Mouse (Mus musculus) embryonic facial prominence, embryonic 15.5 days (tissue): ENCODE results near the gene Scamp5. TPM values are rescaled to one million over a fixed set of nuclear protein-coding genes. Genes with fewer than 3 reads are reported as not detected.

ENCODE experiments used
- ATAC-seq: fragments of 200-750 bp; cut with Nextera tagmentation; 2 replicates; pipeline ENCODE4 v1.8.0; 2017; ENCODE audit warnings: low read depth, moderate TSS enrichment; ENCODE audit not compliant: insufficient number of reproducible peaks, low FRiP score, low TSS enrichment
- H3K27ac ChIP-seq: fragments of 300-500 bp; sonication (generic); replicated peaks from 2 replicates; pipeline ENCODE4 v1.5.1; 2015; ENCODE audit warnings: mild to moderate bottlenecking, inconsistent platforms
- H3K27me3 ChIP-seq: fragments of 300-500 bp; sonication (generic); 2 replicates; pipeline ENCODE4 v1.6.1; 2015; ENCODE audit warnings: inconsistent platforms
- H3K36me3 ChIP-seq: fragments of 300-500 bp; sonication (generic); 2 replicates; pipeline ENCODE4 v1.6.1; 2015; ENCODE audit warnings: mild to moderate bottlenecking, inconsistent platforms
- H3K4me1 ChIP-seq: fragments of 300-500 bp; sonication (generic); 2 replicates; pipeline ENCODE4 v1.6.1; 2015; ENCODE audit warnings: inconsistent platforms
- H3K4me2 ChIP-seq: fragments of 300-500 bp; sonication (generic); replicated peaks from 2 replicates; pipeline ENCODE4 v1.6.1; 2015; ENCODE audit warnings: mild to moderate bottlenecking, inconsistent platforms
- H3K4me3 ChIP-seq: fragments of 300-500 bp; sonication (generic); replicated peaks from 2 replicates; pipeline ENCODE4 v1.5.1; 2015; ENCODE audit warnings: mild to moderate bottlenecking, inconsistent platforms
- H3K9ac ChIP-seq: fragments of 300-500 bp; sonication (generic); 2 replicates; pipeline ENCODE4 v1.6.1; 2015; ENCODE audit warnings: inconsistent platforms
- H3K9me3 ChIP-seq: fragments of 300-500 bp; sonication (generic); replicated peaks from 2 replicates; pipeline ENCODE4 v1.6.1; 2016; ENCODE audit warnings: inconsistent platforms
- WGBS: fragments of 180-500 bp; shearing (Covaris S2); methylation state at CpG from one replicate; pipeline ENCODE4 v1.1.7; 2015; 5-methylcytosine and 5-hydroxymethylcytosine counted together
- polyA plus RNA-seq: library from polyadenylated mRNA; unstranded; fragments of >200 nt; fragmentation: Nextera tagmentation; extraction: Ambion mirVana; gene quantifications from 2 replicates; pipeline ENCODE4 v1.2.1, GENCODE M21; 2015

The Scamp5 gene
- polyA plus RNA-seq, 1 experiment from 2014 or later = 16.3 TPM

GRCm38 (mm10) chr9:57406395-57406794, 61.5 kb downstream of the Scamp5 start:
- no peak overlapping the region for H3K4me2 ChIP-seq
- H3K27ac ChIP-seq = no peak overlapping the region
- H3K36me3 ChIP-seq = no peaks in the 10 kb centered on the region
- no peak overlapping the region for H3K9ac ChIP-seq
- H3K4me1 ChIP-seq = no peaks in the 10 kb centered on the region
- 89% methylated on average over 5 of the region's 5 CpGs for WGBS
- no peak for ATAC-seq
- H3K9me3 ChIP-seq = no peaks in the 10 kb centered on the region
- H3K4me3 ChIP-seq = no peak overlapping the region
- H3K27me3 ChIP-seq = no peaks in the 10 kb centered on the region

DNA sequence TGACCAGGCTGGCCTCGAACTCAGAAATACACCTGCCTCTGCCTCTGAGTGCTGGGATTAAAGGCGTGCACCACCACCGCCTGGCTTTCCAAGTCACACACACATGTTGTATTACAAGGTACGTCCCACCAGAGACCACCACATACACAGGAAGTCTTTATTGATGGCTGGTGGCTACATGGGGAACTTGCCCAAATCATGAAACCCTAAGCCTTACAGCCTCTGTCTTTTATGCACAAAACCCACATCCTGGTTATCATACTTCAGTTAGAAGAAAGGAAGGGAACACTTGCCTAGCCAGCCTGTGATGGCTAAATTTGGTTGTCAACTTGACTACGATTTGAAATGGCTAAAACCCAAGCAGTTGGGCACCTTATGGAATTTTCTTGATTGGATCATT, 63.8 kb downstream of the Scamp5 start:
- no peak for ATAC-seq

GRCm38 (mm10) chr9:57402318-57403251, 65.3 kb downstream of the Scamp5 start:
- Histone ChIP-seq H3K36me3 (no peaks in the 10 kb centered on the region), H3K27ac (no peak overlapping the region)
- ATAC-seq = no peak

More for the DNA sequence above, 63.8 kb downstream of the Scamp5 start:
- Histone ChIP-seq H3K9me3 (no peaks in the 10 kb centered on the region), H3K9ac (no peak overlapping the region), H3K27me3 (no peaks in the 10 kb centered on the region), H3K4me1 (no peaks in the 10 kb centered on the region), H3K4me2 (no peak overlapping the region), H3K36me3 (no peaks in the 10 kb centered on the region), H3K27ac (no peak overlapping the region), H3K4me3 (no peak overlapping the region)
- WGBS = 88% methylated on average over 5 of the region's 5 CpGs

DNA sequence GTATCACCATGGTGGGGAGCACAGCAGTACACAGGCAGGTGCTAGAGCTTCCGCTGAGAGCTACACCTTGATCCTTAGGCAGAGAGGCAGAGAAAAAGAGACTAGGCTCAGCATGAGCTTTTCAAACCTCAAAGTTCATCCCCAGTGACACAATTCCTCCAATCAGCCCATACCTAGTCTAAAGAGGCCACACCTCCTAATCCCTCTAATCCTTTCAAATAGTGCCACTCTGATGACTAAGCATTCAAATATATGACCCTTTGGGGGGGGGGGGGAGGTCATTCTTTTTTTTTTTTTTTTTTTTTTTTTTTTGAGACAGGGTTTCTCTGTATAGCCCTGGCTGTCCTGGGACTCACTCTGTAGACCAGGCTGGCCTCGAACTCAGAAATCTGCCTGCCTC, 69.1 kb downstream of the Scamp5 start:
- Histone ChIP-seq H3K4me1 (no peaks in the 10 kb centered on the region), H3K36me3 (no peaks in the 10 kb centered on the region), H3K9ac (no peak overlapping the region), H3K4me3 (no peak overlapping the region), H3K9me3 (no peaks in the 10 kb centered on the region), H3K27ac (no peak overlapping the region), H3K27me3 (no peaks in the 10 kb centered on the region), H3K4me2 (no peak overlapping the region)
- no peak for ATAC-seq
- WGBS = 89% methylated on average over 2 of the region's 2 CpGs

More at GRCm38 (mm10) chr9:57402318-57403251, 65.3 kb downstream of the Scamp5 start:
- Histone ChIP-seq H3K4me3 (no peak overlapping the region), H3K27me3 (no peaks in the 10 kb centered on the region), H3K9ac (no peak overlapping the region), H3K4me2 (no peak overlapping the region), H3K9me3 (no peaks in the 10 kb centered on the region), H3K4me1 (no peaks in the 10 kb centered on the region)
- 80% methylated on average over 15 of the region's 15 CpGs for WGBS

GRCm38 (mm10) chr9:57392892-57393291, 75.0 kb downstream of the Scamp5 start:
- no peak for ATAC-seq
- 87% methylated on average over 1 of the region's 1 CpGs for WGBS
- Histone ChIP-seq H3K4me3 (no peak overlapping the region), H3K4me2 (no peak overlapping the region), H3K9ac (no peak overlapping the region), H3K9me3 (no peaks in the 10 kb centered on the region), H3K36me3 (no peaks in the 10 kb centered on the region), H3K27me3 (no peaks in the 10 kb centered on the region), H3K27ac (no peak overlapping the region), H3K4me1 (no peaks in the 10 kb centered on the region)

Other genes starting within 250 kb of the Scamp5 start
- 0.05 TPM in 1 of 2 replicates, not detected in the other for gene Trcg1, start 231.5 kb downstream of the Scamp5 start, polyA plus RNA-seq
- gene 1700017B05Rik, start 205.4 kb downstream of the Scamp5 start, polyA plus RNA-seq = 21.5 and 24.4 TPM in 2 replicates
- 26.1 and 28.1 TPM in 2 replicates for gene Ppcdc, start 27.9 kb downstream of the Scamp5 start, polyA plus RNA-seq
- gene Rpp25, start 36.0 kb upstream of the Scamp5 start, polyA plus RNA-seq = 0.68 and 0.89 TPM in 2 replicates
- gene Cox5a, start 53.2 kb upstream of the Scamp5 start, polyA plus RNA-seq = 450 and 454 TPM in 2 replicates
- 27.3 and 28.2 TPM in 2 replicates for gene Fam219b, start 69.5 kb upstream of the Scamp5 start, polyA plus RNA-seq
- 47.9 and 50.5 TPM in 2 replicates for gene Mpi, start 84.7 kb upstream of the Scamp5 start, polyA plus RNA-seq
- gene Scamp2, start 92.9 kb upstream of the Scamp5 start, polyA plus RNA-seq = 82.8 and 84.6 TPM in 2 replicates
- 22.7 and 28.5 TPM in 2 replicates for gene Ulk3, start 121.4 kb upstream of the Scamp5 start, polyA plus RNA-seq
- not detected in 2 replicates for gene Cplx3, start 138.2 kb upstream of the Scamp5 start, polyA plus RNA-seq
- not detected in 2 replicates for gene Lman1l, start 152.7 kb upstream of the Scamp5 start, polyA plus RNA-seq
- gene Csk, start 185.6 kb upstream of the Scamp5 start, polyA plus RNA-seq = 35.9 and 36.1 TPM in 2 replicates
- gene Cyp1a2, start 215.6 kb upstream of the Scamp5 start, polyA plus RNA-seq = not detected in 2 replicates
- 0.43 and 0.53 TPM in 2 replicates for gene Cyp1a1, start 219.9 kb upstream of the Scamp5 start, polyA plus RNA-seq
- gene Edc3, start 240.5 kb upstream of the Scamp5 start, polyA plus RNA-seq = 32.4 and 33.2 TPM in 2 replicates